In genomic region chr7:96466761-96467160, GRCm38 (mm10) we compare ENCODE assay signal across 23 mouse cellular contexts.
DNase-seq lines count a peak whose midpoint lies in the region; ATAC-seq and TF ChIP-seq lines count a peak whose summit lies in the region.
"Had no signal": no experiment of that assay in that cellular context is flagged by ENCODE, and none has a peak within 500 bp of the region (broad histone marks: within the 10 kb centered on the region; RNA-seq: fewer than 3 reads in every experiment).

No protein-coding gene starts in this region.

- no peak overlapping the region for H3K27ac ChIP-seq in midbrain, embryonic 11.5 days (ENCODE audit: low read depth, low read length)
- H3K27ac ChIP-seq in midbrain, embryonic 13.5 days: no peak overlapping the region
- H3K27ac ChIP-seq in CH12.LX (ENCODE audit: insufficient read depth, low read depth) (no peak overlapping the region), ES-E14 (ENCODE audit: insufficient read depth, low read depth, low read length, poor library complexity, severe bottlenecking) (no peak overlapping the region)
- H3K27ac ChIP-seq in liver, embryonic 11.5 days (ENCODE audit: low read depth, low read length): no peak overlapping the region

- TF ChIP-seq EP300 in CH12.LX (IDR thresholded peaks at IDR 0.05; ENCODE audit: low read length): no peak

- in situ Hi-C loops in CH12.LX (cut with MboI; ENCODE audit: low pct_ligation_motif_present, low pct_unique_long_range_greater_than_20kb, low sequenced_read_pairs): no loop called here
- in situ Hi-C loops in ES-E14 (cut with MboI; ENCODE audit: low sequenced_read_pairs in 2 of 2, unreplicated experiment in 2 of 2): no loop called here

- no peak overlapping the region for H3K9ac ChIP-seq in midbrain, embryonic 11.5 days (ENCODE audit: low read length)
- no peak overlapping the region for H3K9ac ChIP-seq in midbrain, embryonic 13.5 days (replicated peaks)
- no peak overlapping the region for H3K9ac ChIP-seq in CH12.LX (ENCODE audit: insufficient read depth, low read depth)
- H3K9ac ChIP-seq in ES-E14 (ENCODE audit: insufficient read depth, low read depth, low read length, poor library complexity, severe bottlenecking): no peak overlapping the region
- no peak overlapping the region for H3K9ac ChIP-seq in liver, embryonic 11.5 days (ENCODE audit: low read depth, low read length)

- peak; percentile 19 for DNase-seq in midbrain, embryonic 11.5 days (ENCODE audit: low spot score, missing footprints)
- DNase-seq in CH12.LX (ENCODE audit: extremely low read depth): no peak
- no peak for DNase-seq in ES-E14 (ENCODE audit: low read depth, low spot score)
- DNase-seq in adipocyte (ENCODE audit: low spot score): no peak
- no peak for DNase-seq in liver, embryonic 11.5 days (ENCODE audit: low spot score)
- DNase-seq: adrenal gland, adult 2 months; adrenal gland, adult 8-10 months; adrenal gland, postnatal 10 days; adrenal gland, postnatal 14 days; adrenal gland, postnatal 25 days; adrenal gland, postnatal 36 days; B cell, adult 2 months; cerebellum, adult 11 months; cerebellum, adult 11-12 months; cerebellum, adult 18-20 months; cerebellum, adult 2 months; cerebellum, adult 8-10 months; cerebellum, adult 9-10 months had no signal

- dilution Hi-C loops in CH12.LX (cut with MboI; ENCODE audit: extremely low pct_ligation_motif_present, extremely low pct_unique_long_range_greater_than_20kb, low sequenced_read_pairs): no loop called here

- H3K4me1 ChIP-seq in midbrain, embryonic 11.5 days (ENCODE audit: control insufficient read depth, insufficient read depth, low read length): no peaks in the 10 kb centered on the region
- no peaks in the 10 kb centered on the region for H3K4me1 ChIP-seq in midbrain, embryonic 13.5 days (replicated peaks)
- H3K4me1 ChIP-seq in CH12.LX (ENCODE audit: control insufficient read depth in 1 of 2, insufficient read depth in 2 of 2) (peaks cover 0 to 22% of the 10 kb centered on the region in 2 experiments; a peak in 2 of 4 replicates), ES-E14 (ENCODE audit: control insufficient read depth in 2 of 2, insufficient read depth in 2 of 2, low read length in 2 of 2, poor library complexity in 1 of 2) (no peaks in the 10 kb centered on the region)
- H3K4me1 ChIP-seq in liver, embryonic 11.5 days (replicated peaks; ENCODE audit: control insufficient read depth, insufficient read depth, low read length): no peaks in the 10 kb centered on the region

- ATAC-seq in midbrain, embryonic 11.5 days (ENCODE audit: low FRiP score): no peak
- ATAC-seq in midbrain, embryonic 13.5 days: no peak
- no peak for ATAC-seq in liver, embryonic 11.5 days (replicated peaks; ENCODE audit: low FRiP score)
- ATAC-seq: activated CD4-positive, CD25-positive, alpha-beta regulatory T cell, adult 4 months; CD4-positive, CD25-positive, alpha-beta regulatory T cell, adult 4 months; Patski had no signal

- TF ChIP-seq RAD21 in CH12.LX (IDR thresholded peaks at IDR 0.05; ENCODE audit: low read depth, low read length): no peak

- 94% methylated on average over 3 of the region's 3 CpGs for WGBS in midbrain, embryonic 11.5 days
- WGBS in midbrain, embryonic 13.5 days: 80% methylated on average over 3 of the region's 3 CpGs
- 82% methylated on average over 3 of the region's 3 CpGs for WGBS in liver, embryonic 11.5 days

- no peaks in the 10 kb centered on the region for H3K36me3 ChIP-seq in midbrain, embryonic 11.5 days (ENCODE audit: control insufficient read depth, insufficient read depth, low read length)
- H3K36me3 ChIP-seq in midbrain, embryonic 13.5 days: no peaks in the 10 kb centered on the region
- no peaks in the 10 kb centered on the region for H3K36me3 ChIP-seq in CH12.LX (replicated peaks in 1 of 2; ENCODE audit: control insufficient read depth in 1 of 2, insufficient read depth in 1 of 2, low read length in 1 of 2)
- H3K36me3 ChIP-seq in ES-E14 (ENCODE audit: control insufficient read depth, insufficient read depth, low read length, poor library complexity, severe bottlenecking): no peaks in the 10 kb centered on the region
- no peaks in the 10 kb centered on the region for H3K36me3 ChIP-seq in liver, embryonic 11.5 days (ENCODE audit: control insufficient read depth, insufficient read depth, low read length)
- H3K36me3 ChIP-seq: G1E had no signal

- TF ChIP-seq CTCF in CH12.LX (conservative IDR thresholded peaks at IDR 0.05 in 1 of 2, IDR thresholded peaks at IDR 0.05 in 1 of 2; ENCODE audit: low read depth in 2 of 2, low read length in 2 of 2): no peak

- H3K27me3 ChIP-seq in midbrain, embryonic 11.5 days (ENCODE audit: control insufficient read depth, insufficient read depth, low read length): no peaks in the 10 kb centered on the region
- no peaks in the 10 kb centered on the region for H3K27me3 ChIP-seq in midbrain, embryonic 13.5 days
- H3K27me3 ChIP-seq in CH12.LX (replicated peaks): no peaks in the 10 kb centered on the region
- no peaks in the 10 kb centered on the region for H3K27me3 ChIP-seq in liver, embryonic 11.5 days (replicated peaks; ENCODE audit: control insufficient read depth, insufficient read depth, low read length)
- H3K27me3 ChIP-seq: Patski had no signal

- no peak for TF ChIP-seq POLR2A in CH12.LX (IDR thresholded peaks at IDR 0.05; ENCODE audit: low read depth, low read length)

- no peaks in the 10 kb centered on the region for H3K79me2 ChIP-seq in CH12.LX (replicated peaks; ENCODE audit: control insufficient read depth, extremely low read depth, insufficient read depth, poor library complexity, severe bottlenecking)

- no peak overlapping the region for H3K4me3 ChIP-seq in midbrain, embryonic 11.5 days (ENCODE audit: low read depth, low read length)
- H3K4me3 ChIP-seq in midbrain, embryonic 13.5 days (replicated peaks): no peak overlapping the region
- H3K4me3 ChIP-seq in CH12.LX (replicated peaks in 1 of 3; ENCODE audit: low read depth in 2 of 3, low read length in 2 of 3, poor library complexity in 1 of 3): no peak overlapping the region
- no peak overlapping the region for H3K4me3 ChIP-seq in ES-E14 (ENCODE audit: insufficient read depth in 1 of 2, low read depth in 1 of 2, low read length in 2 of 2, poor library complexity in 1 of 2, severe bottlenecking in 1 of 2)
- no peak overlapping the region for H3K4me3 ChIP-seq in liver, embryonic 11.5 days (ENCODE audit: low read depth, low read length)

- H3K9me3 ChIP-seq in midbrain, embryonic 11.5 days (ENCODE audit: control insufficient read depth, low read length): no peaks in the 10 kb centered on the region
- H3K9me3 ChIP-seq in midbrain, embryonic 13.5 days: no peaks in the 10 kb centered on the region
- H3K9me3 ChIP-seq in CH12.LX (replicated peaks; ENCODE audit: low read length): no peaks in the 10 kb centered on the region
- no peaks in the 10 kb centered on the region for H3K9me3 ChIP-seq in ES-E14 (ENCODE audit: control insufficient read depth, insufficient read depth, low read depth, low read length)
- no peaks in the 10 kb centered on the region for H3K9me3 ChIP-seq in liver, embryonic 11.5 days (ENCODE audit: control insufficient read depth, low read length)

- no peak overlapping the region for H3K4me2 ChIP-seq in midbrain, embryonic 11.5 days
- H3K4me2 ChIP-seq in midbrain, embryonic 13.5 days (replicated peaks): no peak overlapping the region
- no peak overlapping the region for H3K4me2 ChIP-seq in CH12.LX (ENCODE audit: insufficient read depth, low read depth, poor library complexity, severe bottlenecking)
- no peak overlapping the region for H3K4me2 ChIP-seq in liver, embryonic 11.5 days

TF ChIP-seq in CH12.LX, 34 proteins besides CTCF, POLR2A, EP300 and RAD21:
- TF ChIP-seq UBTF (IDR thresholded peaks at IDR 0.05; ENCODE audit: low read depth, low read length) (no peak), MXI1 (IDR thresholded peaks at IDR 0.05; ENCODE audit: low read depth, low read length) (no peak), MAFK (IDR thresholded peaks at IDR 0.05; ENCODE audit: insufficient replicate concordance, low read length) (peak; percentile 93)

TF ChIP-seq in ES-E14, 5 proteins besides CTCF, POLR2A, EP300 and RAD21:
- peak; percentile 93 for TF ChIP-seq MAFK (IDR thresholded peaks at IDR 0.05; ENCODE audit: insufficient read depth, low read depth, low read length)
- no peak for TF ChIP-seq HCFC1 (IDR thresholded peaks at IDR 0.05; ENCODE audit: borderline replicate concordance, insufficient read depth, low read length)
